Mouse (Mus musculus) liver, embryonic 14.5 days (tissue): ENCODE data around the gene Map3k7cl. TPM values are rescaled to one million over a fixed set of nuclear protein-coding genes. Genes with fewer than 3 reads are reported as not detected.

Experiments used
- ATAC-seq: fragments of 200-750 bp; cut with Nextera tagmentation; 2 replicates; pipeline ENCODE4 v1.8.0; 2017; ENCODE audit warnings: moderate number of reproducible peaks, mild to moderate bottlenecking, moderate library complexity; ENCODE audit not compliant: insufficient read depth
- DNase-seq, 3 experiments: peaks; one replicate each; pipeline ENCODE4 v3.0.0-alpha.2; 2012 to 2013; ENCODE audit warnings: low read depth in 3 of 3, low spot score in 3 of 3
- H3K27ac ChIP-seq: fragments of 300-500 bp; sonication (generic); 2 replicates; pipeline ENCODE4 v1.5.1; 2014; ENCODE audit warnings: moderate library complexity, mild to moderate bottlenecking, control low read depth, inconsistent platforms
- H3K27me3 ChIP-seq: fragments of 300-500 bp; sonication (generic); 2 replicates; pipeline ENCODE4 v1.6.1; 2014; ENCODE audit warnings: mild to moderate bottlenecking, low read length, moderate library complexity; ENCODE audit not compliant: control insufficient read depth, insufficient read depth
- H3K36me3 ChIP-seq: fragments of 300-500 bp; sonication (generic); replicated peaks from 2 replicates; pipeline ENCODE4 v1.6.1; 2014; ENCODE audit warnings: low read depth; ENCODE audit not compliant: control insufficient read depth, insufficient read depth
- H3K4me1 ChIP-seq, 2 experiments: fragments of 200-500 bp in 1 of 2; fragments of 300-500 bp in 1 of 2; sonication (generic) in 1 of 2; replicated peaks; 2 replicates each; pipeline ENCODE4 v1.6.1; 2012 to 2014; ENCODE audit warnings: antibody characterized with exemption in 1 of 2, inconsistent platforms in 1 of 2, low read length in 1 of 2; ENCODE audit not compliant: control insufficient read depth in 2 of 2, insufficient read depth in 2 of 2
- H3K4me2 ChIP-seq: fragments of 300-500 bp; sonication (generic); 2 replicates; pipeline ENCODE4 v1.6.1; 2014; ENCODE audit warnings: low read depth, mild to moderate bottlenecking, control low read depth, moderate library complexity
- H3K4me3 ChIP-seq, 2 experiments: fragments of 200-500 bp in 1 of 2; fragments of 300-500 bp in 1 of 2; sonication (generic) in 1 of 2; 2 replicates each; pipeline ENCODE4 v1.5.1; 2012 to 2014; ENCODE audit warnings: low read depth in 2 of 2, low read length in 2 of 2, mild to moderate bottlenecking in 2 of 2, control low read depth in 1 of 2, inconsistent platforms in 1 of 2, moderate library complexity in 1 of 2; ENCODE audit not compliant: insufficient read depth in 1 of 2
- H3K9ac ChIP-seq: fragments of 300-500 bp; sonication (generic); replicated peaks from 2 replicates; pipeline ENCODE4 v1.6.1; 2014; ENCODE audit warnings: mild to moderate bottlenecking, control low read depth, moderate library complexity
- H3K9me3 ChIP-seq: fragments of 300-500 bp; sonication (generic); 2 replicates; pipeline ENCODE4 v1.6.1; 2016; ENCODE audit warnings: low read length, mixed read lengths; ENCODE audit not compliant: control insufficient read depth
- CTCF ChIP-seq: IDR thresholded peaks from 2 replicates; pipeline ENCODE4 v1.5.1; 2016; ENCODE audit warnings: antibody characterized with exemption, low read depth, control low read depth
- EP300 ChIP-seq: IDR thresholded peaks from 2 replicates; pipeline ENCODE4 v1.6.1; 2016; ENCODE audit warnings: antibody characterized with exemption, low read depth
- WGBS: fragments of 180-500 bp; shearing (Covaris S2); extraction: QIAGEN DNeasy Blood & Tissue Kit; methylation state at CpG from one replicate; pipeline ENCODE4 v1.1.7; 2014; ENCODE audit not compliant: insufficient replicate concordance; 5-methylcytosine and 5-hydroxymethylcytosine counted together
- polyA plus RNA-seq, 2 experiments: library from polyadenylated mRNA; depleted of rRNA in 1 of 2; stranded (reverse) in 1 of 2; unstranded in 1 of 2; fragments of >200 nt; fragmentation: Nextera tagmentation in 1 of 2; extraction: Ambion mirVana in 1 of 2; gene quantifications; 2 replicates each; pipeline versions ENCODE4 v1.2.1 to v1.2.3; 2012 to 2014

Gene Map3k7cl
- polyA plus RNA-seq, 2 experiments, result 0.13 TPM; not detected in 1

GRCm38 (mm10) chr16:87582776-87583175 is 29.6 kb downstream of the Map3k7cl start:
- Histone ChIP-seq H3K4me1 (no peaks in the 10 kb centered on the region), H3K4me2 (no peak overlapping the region), H3K27me3 (no peaks in the 10 kb centered on the region), H3K27ac (no peak overlapping the region), H3K36me3 (no peaks in the 10 kb centered on the region), H3K9me3 (no peaks in the 10 kb centered on the region), H3K9ac (no peak overlapping the region), H3K4me3 (no peak overlapping the region)
- 62% methylated on average over 6 of the region's 6 CpGs for WGBS
- ATAC-seq (no peak), DNase-seq (no peak)
- TF ChIP-seq EP300, result no peak
- no peak for TF ChIP-seq CTCF

- Histone ChIP-seq H3K27ac (no peak overlapping the region), H3K4me3 (no peak overlapping the region), H3K4me1 (no peaks in the 10 kb centered on the region), H3K4me2 (no peak overlapping the region), H3K9me3 (no peaks in the 10 kb centered on the region), H3K27me3 (no peaks in the 10 kb centered on the region), H3K36me3 (no peaks in the 10 kb centered on the region), H3K9ac (no peak overlapping the region)
- DNase-seq, result no peak
- 63% methylated on average over 7 of the region's 7 CpGs for WGBS
- TF ChIP-seq EP300 (no peak), CTCF (peak; percentile 52)
- no peak for ATAC-seq
Measured at GRCm38 (mm10) chr16:87584618-87585017, 31.5 kb downstream of the Map3k7cl start.

GRCm38 (mm10) chr16:87585548-87586262 is 32.6 kb downstream of the Map3k7cl start:
- Histone ChIP-seq H3K4me2 (no peak overlapping the region), H3K9me3 (no peaks in the 10 kb centered on the region), H3K9ac (no peak overlapping the region), H3K27ac (no peak overlapping the region), H3K27me3 (no peaks in the 10 kb centered on the region), H3K4me1 (no peaks in the 10 kb centered on the region), H3K4me3 (no peak overlapping the region), H3K36me3 (no peaks in the 10 kb centered on the region)
- 37% methylated on average over 8 of the region's 8 CpGs for WGBS
- ATAC-seq (no peak), DNase-seq (no peak)
- no peak for TF ChIP-seq EP300
- TF ChIP-seq CTCF, result no peak

DNA sequence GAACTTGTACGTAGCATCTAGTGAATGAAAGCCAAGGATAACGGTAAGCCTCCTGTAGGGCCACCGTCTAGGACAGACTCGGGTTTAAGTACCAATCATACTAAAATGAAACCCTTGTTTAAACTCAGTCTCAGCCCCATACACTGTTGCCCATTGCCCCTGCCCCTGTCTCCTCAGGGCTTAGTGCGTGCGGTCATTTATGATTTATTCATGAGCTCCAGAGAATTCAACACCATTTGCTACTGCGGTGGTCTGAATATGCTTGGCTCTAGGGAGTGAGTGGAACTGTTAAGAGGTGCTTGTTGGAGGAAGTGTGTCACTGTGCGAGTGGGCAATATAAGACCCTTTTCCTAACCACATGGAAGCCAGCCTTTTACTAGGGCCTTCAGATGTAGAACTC is 34.7 kb downstream of the Map3k7cl start:
- no peaks in the 10 kb centered on the region for H3K4me1 ChIP-seq
- ATAC-seq (no peak), DNase-seq (no peak)
- no peak overlapping the region for H3K27ac ChIP-seq
- 74% methylated on average over 8 of the region's 8 CpGs for WGBS
- no peak overlapping the region for H3K4me2 ChIP-seq
- H3K36me3 ChIP-seq, result no peaks in the 10 kb centered on the region
- no peak overlapping the region for H3K4me3 ChIP-seq
- no peak overlapping the region for H3K9ac ChIP-seq
- TF ChIP-seq EP300, result no peak
- TF ChIP-seq CTCF, result no peak
- no peaks in the 10 kb centered on the region for H3K9me3 ChIP-seq
- no peaks in the 10 kb centered on the region for H3K27me3 ChIP-seq

DNA sequence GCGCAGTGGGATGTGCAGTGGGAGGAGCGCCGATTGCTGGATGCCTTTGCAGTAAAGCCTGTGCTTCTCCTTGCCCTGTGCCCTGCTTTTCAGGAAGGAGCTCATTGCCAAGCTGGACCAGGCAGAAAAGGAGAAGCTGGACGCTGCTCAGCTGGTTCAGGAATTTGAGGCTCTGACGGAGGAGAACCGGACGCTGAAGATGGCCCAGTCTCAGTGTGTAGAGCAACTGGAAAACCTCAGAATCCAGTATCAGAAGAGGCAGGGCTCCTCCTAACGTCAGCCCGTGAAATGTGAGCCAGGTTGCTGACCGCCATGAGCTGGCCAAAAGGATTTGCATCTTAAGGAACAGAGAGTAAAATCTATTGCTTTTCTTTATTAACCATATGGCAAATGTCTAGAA is 41.0 kb downstream of the Map3k7cl start:
- H3K9ac ChIP-seq, result no peak overlapping the region
- H3K9me3 ChIP-seq, result no peaks in the 10 kb centered on the region
- TF ChIP-seq EP300 (no peak), CTCF (no peak)
- H3K4me2 ChIP-seq, result no peak overlapping the region
- no peaks in the 10 kb centered on the region for H3K36me3 ChIP-seq
- ATAC-seq, result no peak
- DNase-seq, result no peak
- WGBS, result 63% methylated on average over 10 of the region's 10 CpGs
- no peaks in the 10 kb centered on the region for H3K27me3 ChIP-seq
- H3K4me1 ChIP-seq, result no peaks in the 10 kb centered on the region
- H3K4me3 ChIP-seq, result no peak overlapping the region
- H3K27ac ChIP-seq, result no peak overlapping the region
